Mouse (Mus musculus) skeletal muscle tissue, adult 2 months (tissue): ENCODE measurements around the gene Lyrm7.

Experiments
- DNase-seq: peaks from one replicate; pipeline ENCODE4 v3.0.0-alpha.2; 2012; ENCODE audit warnings: low read depth, low spot score

Lyrm7 gene

DNA sequence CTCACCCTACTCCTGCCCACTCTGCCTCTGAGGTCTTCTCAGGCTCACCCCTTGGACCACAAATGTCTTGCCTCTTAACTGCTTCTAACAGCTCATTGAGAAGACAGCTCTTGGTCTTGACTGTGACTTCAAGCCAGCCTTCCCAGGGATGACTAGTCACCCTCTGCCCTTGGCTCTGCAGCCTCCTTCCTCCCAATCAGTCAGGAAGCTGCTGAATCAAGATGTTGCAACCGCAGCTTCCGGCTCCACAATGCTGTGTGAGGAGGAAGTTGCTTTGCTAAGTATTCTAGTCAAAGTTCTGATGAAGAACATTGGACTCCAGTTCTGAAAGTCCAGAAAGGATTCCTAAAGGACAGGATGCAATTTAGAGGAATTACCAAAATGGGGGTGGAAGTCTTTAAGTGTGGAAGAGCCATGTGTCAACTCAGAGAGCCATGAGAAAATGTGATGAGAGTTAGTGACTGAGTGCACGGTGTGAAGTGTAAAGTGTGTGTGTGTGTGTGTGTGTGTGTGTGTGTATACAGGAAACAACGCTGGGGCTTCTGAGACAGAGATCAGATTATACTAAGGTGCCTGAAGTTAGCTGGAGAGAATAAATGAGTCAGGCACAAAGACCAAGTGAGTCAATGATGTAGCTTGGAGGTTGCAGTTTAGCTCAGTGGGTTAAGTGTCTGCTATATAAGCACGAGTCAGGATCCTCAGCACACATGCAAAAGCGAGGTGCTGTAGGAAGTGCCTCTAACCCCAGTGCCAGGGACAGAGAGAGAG is 58.7 kb downstream of the Lyrm7 start:
- peak; percentile 69 for DNase-seq

GRCm38 (mm10) chr11:54796551-54796950 is 64.2 kb downstream of the Lyrm7 start:
- no peak for DNase-seq

DNA sequence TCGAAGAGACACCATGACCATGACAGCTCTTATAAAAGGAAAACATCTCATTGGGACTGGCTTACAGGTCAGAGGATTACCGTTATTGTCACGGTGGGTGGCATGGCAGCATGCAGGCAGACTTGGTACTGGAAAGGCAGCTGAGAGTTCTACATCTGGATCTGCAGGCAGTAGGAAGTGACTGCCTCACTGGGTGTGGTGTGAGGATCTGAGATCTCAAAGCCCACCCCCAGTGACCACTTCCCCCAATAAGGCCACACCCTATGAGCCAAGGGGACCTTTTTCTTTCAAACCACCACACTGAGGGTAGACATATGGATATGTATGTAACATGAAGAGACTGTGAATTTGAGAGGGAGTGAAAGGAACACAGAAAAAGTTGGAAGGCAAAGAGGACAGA is 66.0 kb downstream of the Lyrm7 start:
- DNase-seq, result no peak

DNA sequence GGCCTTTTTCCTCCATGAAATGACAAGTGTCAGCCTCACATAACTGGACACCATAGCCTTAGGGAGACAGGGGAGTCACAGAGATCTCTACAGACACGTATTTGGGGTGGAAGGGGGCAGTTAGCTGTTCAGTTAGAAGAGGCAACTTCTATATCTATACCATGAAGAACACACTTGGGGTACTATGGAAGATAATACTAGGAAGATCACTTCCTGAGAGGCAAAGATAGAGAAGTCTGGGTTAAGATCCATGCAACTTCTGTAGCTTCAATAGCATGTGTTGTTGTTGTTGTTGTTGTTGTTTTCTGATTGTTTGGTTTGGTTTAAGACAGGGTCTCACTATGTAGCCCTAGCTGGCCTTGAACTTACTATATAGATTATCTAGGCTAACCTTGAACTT is 67.5 kb downstream of the Lyrm7 start:
- no peak for DNase-seq

DNA sequence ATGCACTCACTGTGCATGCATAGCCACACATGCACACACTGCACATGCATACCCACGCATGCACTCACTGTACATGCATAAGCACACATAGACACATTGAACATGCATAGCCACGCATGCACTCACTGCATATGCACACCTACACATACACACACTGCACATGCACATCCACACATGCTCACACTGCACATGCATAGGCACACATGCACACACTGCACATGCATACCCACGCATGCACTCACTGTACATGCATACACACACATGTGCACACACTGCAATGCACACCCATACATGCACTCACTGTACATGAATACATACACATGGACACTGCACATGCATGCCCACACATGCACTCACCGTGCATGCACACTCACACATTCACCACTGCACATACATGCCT is 69.3 kb downstream of the Lyrm7 start:
- no peak for DNase-seq

GRCm38 (mm10) chr11:54787488-54788474 is 72.9 kb downstream of the Lyrm7 start, which contains the start of gene Cdc42se2:
Gene Cdc42se2, minus strand, starts transcription at chr11:54787675.
- DNase-seq, result peak; percentile 92

DNA sequence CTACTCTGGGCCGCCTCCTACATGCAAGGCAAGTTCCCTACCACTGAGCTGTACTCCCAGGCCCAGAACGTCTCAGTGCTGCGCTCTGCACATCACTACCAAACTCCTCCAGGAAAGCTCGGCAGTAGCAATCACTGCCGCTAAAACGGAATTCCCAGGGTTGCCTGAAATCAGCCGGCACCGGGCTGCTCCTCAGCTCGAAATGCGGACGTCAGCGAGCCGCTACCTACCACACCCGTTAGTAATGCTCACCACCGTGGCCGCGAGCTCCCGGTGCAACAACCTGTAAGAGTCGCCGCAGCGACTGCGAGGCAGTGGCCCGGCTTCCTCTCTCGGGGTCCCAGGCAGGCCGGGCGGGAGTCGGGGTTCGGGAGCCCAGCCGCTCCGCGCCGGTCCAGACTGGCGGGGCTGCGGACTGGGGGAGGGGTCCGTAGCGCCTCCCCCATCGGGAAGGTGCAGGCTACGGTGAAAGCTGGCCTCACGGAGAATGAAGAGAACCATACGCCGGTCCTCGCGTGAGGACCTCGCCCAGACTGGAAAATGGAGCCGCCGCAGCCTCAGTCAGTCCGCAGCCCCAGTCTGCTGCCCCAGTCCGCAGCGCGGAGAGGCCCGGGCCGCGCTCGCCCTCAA is 73.7 kb downstream of the Lyrm7 start:
- peak; percentile 24 for DNase-seq

GRCm38 (mm10) chr11:54785566-54785965 is 75.2 kb downstream of the Lyrm7 start:
- no peak for DNase-seq

GRCm38 (mm10) chr11:54784436-54784835 is 76.3 kb downstream of the Lyrm7 start:
- DNase-seq, result no peak

- no peak for DNase-seq
Measured at GRCm38 (mm10) chr11:54782253-54782652, 78.5 kb downstream of the Lyrm7 start.

DNA sequence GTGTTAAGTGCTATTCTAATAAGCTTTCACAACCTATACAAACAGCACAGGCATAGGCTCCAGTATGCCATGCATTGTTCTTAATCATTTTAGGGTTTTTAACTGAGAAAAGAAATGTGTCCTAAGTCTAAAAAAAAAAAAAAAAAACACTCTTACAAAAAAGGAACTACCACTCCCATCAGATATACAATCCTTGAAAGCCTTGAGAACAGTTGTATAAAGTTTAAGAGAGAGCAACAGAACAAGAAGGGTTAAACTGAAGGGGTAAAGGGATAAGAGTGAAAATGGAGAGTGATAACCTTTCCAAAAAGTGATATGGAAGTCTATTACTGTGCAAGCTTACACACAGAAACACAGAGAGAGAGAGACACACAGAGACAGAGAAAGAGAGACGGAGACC is 80.8 kb downstream of the Lyrm7 start:
- DNase-seq, result no peak

DNA sequence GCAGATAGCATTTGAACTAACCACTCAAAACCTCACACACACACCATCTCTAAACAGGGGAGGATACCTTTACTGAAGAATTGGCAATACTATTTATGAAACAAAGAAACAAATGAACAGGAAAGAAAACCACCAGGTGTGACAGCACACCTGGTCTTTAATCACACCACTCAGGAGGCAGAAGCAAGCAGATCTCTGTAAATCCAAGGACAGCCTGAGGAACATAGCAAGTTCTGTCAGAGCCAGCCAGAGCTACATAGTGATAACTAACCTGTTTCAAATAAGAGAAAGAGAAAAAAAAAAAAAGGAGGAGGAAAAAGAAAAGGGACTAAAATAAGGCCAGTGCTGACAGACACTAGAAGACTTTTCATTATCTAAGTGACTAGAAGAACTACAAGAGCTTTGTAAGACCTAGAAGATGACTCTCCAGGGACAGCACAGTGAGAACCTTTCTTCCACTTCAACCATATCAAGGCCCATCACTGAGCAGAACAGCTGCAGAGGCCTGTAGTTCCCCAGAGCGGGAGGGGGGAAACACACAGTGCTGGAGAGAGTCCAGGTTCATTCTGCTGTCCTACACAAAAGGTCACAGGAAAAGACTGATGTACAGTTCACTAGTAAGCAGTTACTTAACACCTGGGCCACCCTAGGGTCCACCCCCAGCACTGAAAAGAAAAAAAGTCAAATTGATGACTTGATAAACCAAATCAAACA is 82.4 kb downstream of the Lyrm7 start:
- DNase-seq, result peak; percentile 49

GRCm38 (mm10) chr11:54777387-54778130 is 83.2 kb downstream of the Lyrm7 start:
- no peak for DNase-seq
